ENCODE assay signal across 17 mouse cellular contexts in genomic region chr10:14191202-14191601, GRCm38 (mm10).
DNase-seq lines count a peak whose midpoint lies in the region; ATAC-seq and TF ChIP-seq lines count a peak whose summit lies in the region.
"Had no signal": no experiment of that assay in that cellular context is flagged by ENCODE, and none has a peak within 500 bp of the region (broad histone marks: within the 10 kb centered on the region; RNA-seq: fewer than 3 reads in every experiment).

No protein-coding gene starts in this region.

- DNase-seq in cerebellum, postnatal 4 days (ENCODE audit: low spot score in 2 of 2): no peak
- peak; percentile 28 to 33 for DNase-seq in heart, adult 18-20 months
- DNase-seq in heart, postnatal 36 days: no peak
- DNase-seq in liver, adult 2 months (ENCODE audit: extremely low read depth, low read depth, low spot score): peak; percentile 23
- DNase-seq in liver, embryonic 11.5 days (ENCODE audit: low spot score): no peak
- DNase-seq in urinary bladder, adult 2 months (ENCODE audit: low spot score): no peak
- no peak for DNase-seq in urinary bladder, postnatal 14 days (ENCODE audit: low spot score)
- DNase-seq: adrenal gland, adult 8-10 months; kidney, adult 8-10 months; lung, postnatal 14 days; thymus, adult 2 months had no signal

- WGBS in liver, adult 2 months: 78% methylated on average over 10 of the region's 10 CpGs
- WGBS in liver, embryonic 11.5 days: 72% methylated on average over 10 of the region's 10 CpGs

- TF ChIP-seq POLR2A in liver, adult 2 months (IDR thresholded peaks at IDR 0.05; ENCODE audit: extremely low read depth, insufficient read depth, low read length): no peak

- no peaks in the 10 kb centered on the region for H3K79me2 ChIP-seq in liver, adult 2 months (ENCODE audit: control insufficient read depth, insufficient read depth, low read length)

- H3K27ac ChIP-seq in liver, adult 2 months (replicated peaks; ENCODE audit: insufficient read depth, low read depth, low read length): no peak overlapping the region
- H3K27ac ChIP-seq in liver, embryonic 11.5 days (ENCODE audit: low read depth, low read length): no peak overlapping the region
- H3K27ac ChIP-seq: embryonic facial prominence, embryonic 15.5 days; heart, adult 2 months; limb, embryonic 10.5 days; liver, embryonic 14.5 days had no signal

- no peaks in the 10 kb centered on the region for H3K9me3 ChIP-seq in liver, embryonic 11.5 days (ENCODE audit: control insufficient read depth, low read length)
- H3K9me3 ChIP-seq: embryonic facial prominence, embryonic 15.5 days; limb, embryonic 10.5 days had no signal

- no peaks in the 10 kb centered on the region for H3K27me3 ChIP-seq in liver, adult 2 months (ENCODE audit: control insufficient read depth, insufficient read depth, low read length)
- no peaks in the 10 kb centered on the region for H3K27me3 ChIP-seq in liver, embryonic 11.5 days (replicated peaks; ENCODE audit: control insufficient read depth, insufficient read depth, low read length)
- H3K27me3 ChIP-seq: embryonic facial prominence, embryonic 15.5 days had no signal

- no peaks in the 10 kb centered on the region for H3K36me3 ChIP-seq in liver, adult 2 months (ENCODE audit: control insufficient read depth, insufficient read depth, low read length)
- H3K36me3 ChIP-seq in liver, embryonic 11.5 days (ENCODE audit: control insufficient read depth, insufficient read depth, low read length): no peaks in the 10 kb centered on the region
- H3K36me3 ChIP-seq: embryonic facial prominence, embryonic 15.5 days; limb, embryonic 10.5 days had no signal

- H3K4me2 ChIP-seq in liver, embryonic 11.5 days: no peak overlapping the region
- H3K4me2 ChIP-seq: embryonic facial prominence, embryonic 15.5 days had no signal

- no peaks in the 10 kb centered on the region for H3K4me1 ChIP-seq in liver, adult 2 months (ENCODE audit: control insufficient read depth, insufficient read depth, low read length)
- no peaks in the 10 kb centered on the region for H3K4me1 ChIP-seq in liver, embryonic 11.5 days (replicated peaks; ENCODE audit: control insufficient read depth, insufficient read depth, low read length)

- intact Hi-C loops in heart, postnatal 36 days (cut with DNase I): loop anchor here (5.0 kb wide), 1 partner anchor 324 kb away; the partner anchor contains the start of gene Aig1

- peak; percentile 53; the same call in 1 of the 2 replicates for ATAC-seq in cerebellum, adult (ENCODE audit: insufficient number of reproducible peaks, low FRiP score, low TSS enrichment)
- no peak for ATAC-seq in liver, embryonic 11.5 days (replicated peaks; ENCODE audit: low FRiP score)
- ATAC-seq: hindbrain, embryonic 16.5 days had no signal

- no peak for TF ChIP-seq CTCF in liver, adult 2 months (IDR thresholded peaks at IDR 0.05; ENCODE audit: low read depth, low read length)

- H3K4me3 ChIP-seq in liver, adult 2 months (ENCODE audit: insufficient read depth, low read depth, low read length): no peak overlapping the region
- H3K4me3 ChIP-seq in liver, embryonic 11.5 days (ENCODE audit: low read depth, low read length): no peak overlapping the region
- H3K4me3 ChIP-seq: embryonic facial prominence, embryonic 15.5 days; heart, adult 2 months; limb, embryonic 10.5 days had no signal

- no peak overlapping the region for H3K9ac ChIP-seq in liver, adult 2 months (ENCODE audit: low read depth, low read length)
- H3K9ac ChIP-seq in liver, embryonic 11.5 days (ENCODE audit: low read depth, low read length): no peak overlapping the region
- H3K9ac ChIP-seq: embryonic facial prominence, embryonic 15.5 days; liver, embryonic 14.5 days had no signal

Comparison
In these comparisons a context has a peak if more than half of its experiments do, and no peak if none do; other contexts are left out.
1. DNase-seq: peak in heart, adult 18-20 months (2 of 2) and liver, adult 2 months (single experiment); none in cerebellum, postnatal 4 days (0 of 2), heart, postnatal 36 days (0 of 2), liver, embryonic 11.5 days (single experiment), urinary bladder, adult 2 months (single experiment) and urinary bladder, postnatal 14 days (single experiment).